Mouse (Mus musculus) monocyte, adult 5-6 weeks (primary cell): ENCODE data around the gene Bmpr1b. TPM values are rescaled to one million over a fixed set of nuclear protein-coding genes. Genes with fewer than 3 reads are reported as not detected.

Source experiments
- ATAC-seq: fragments of 153-309, 156-312 bp; replicated peaks from 2 replicates; pipeline ENCODE4 v1.8.0; 2017; ENCODE audit warnings: mild to moderate bottlenecking; ENCODE audit not compliant: low TSS enrichment, insufficient number of reproducible peaks, severe bottlenecking, poor library complexity, low FRiP score
- total RNA-seq: library from RNA; stranded (forward); fragments of 200-1000, 200-491, 200-594 nt; gene quantifications from 3 replicates; pipeline ENCODE4 v1.2.3, GENCODE M21; 2017

Gene Bmpr1b
- total RNA-seq, 1 experiment from 2014 or later, result not detected

GRCm38 (mm10) chr3:142049610-142050009 is 119.6 kb downstream of the Bmpr1b start:
- ATAC-seq, result no peak

GRCm38 (mm10) chr3:142049093-142049492 is 120.1 kb downstream of the Bmpr1b start:
- ATAC-seq, result no peak

- ATAC-seq, result no peak
Measured at GRCm38 (mm10) chr3:142048493-142048892, 120.7 kb downstream of the Bmpr1b start.

- no peak for ATAC-seq
Measured at GRCm38 (mm10) chr3:142043463-142043862, 125.8 kb downstream of the Bmpr1b start.

GRCm38 (mm10) chr3:142043006-142043405 is 126.2 kb downstream of the Bmpr1b start:
- ATAC-seq, result no peak

GRCm38 (mm10) chr3:142040345-142040744 is 128.9 kb downstream of the Bmpr1b start:
- no peak for ATAC-seq

- ATAC-seq, result no peak
Measured at GRCm38 (mm10) chr3:142034160-142034559, 135.1 kb downstream of the Bmpr1b start.

GRCm38 (mm10) chr3:142019716-142020115 is 149.5 kb downstream of the Bmpr1b start:
- ATAC-seq, result no peak

- ATAC-seq, result no peak
Measured at GRCm38 (mm10) chr3:141984548-141984947, 184.7 kb downstream of the Bmpr1b start.

- ATAC-seq, result no peak
Measured at GRCm38 (mm10) chr3:141981613-141982432, 187.4 kb downstream of the Bmpr1b start.

- ATAC-seq, result no peak
Measured at GRCm38 (mm10) chr3:141966244-141966643, 203.0 kb downstream of the Bmpr1b start.

GRCm38 (mm10) chr3:141952931-141953330 is 216.3 kb downstream of the Bmpr1b start:
- no peak for ATAC-seq

GRCm38 (mm10) chr3:141950642-141951041 is 218.6 kb downstream of the Bmpr1b start:
- no peak for ATAC-seq

- ATAC-seq, result no peak
Measured at GRCm38 (mm10) chr3:141948506-141948905, 220.7 kb downstream of the Bmpr1b start.

- ATAC-seq, result no peak
Measured at GRCm38 (mm10) chr3:141948096-141948495, 221.1 kb downstream of the Bmpr1b start.

- no peak for ATAC-seq
Measured at GRCm38 (mm10) chr3:141946846-141947245, 222.4 kb downstream of the Bmpr1b start.

- ATAC-seq, result no peak
Measured at GRCm38 (mm10) chr3:141943317-141943742, 225.9 kb downstream of the Bmpr1b start.

GRCm38 (mm10) chr3:141940207-141940606 is 229.0 kb downstream of the Bmpr1b start:
- no peak for ATAC-seq

GRCm38 (mm10) chr3:141936594-141937272 is 232.5 kb downstream of the Bmpr1b start:
- no peak for ATAC-seq

GRCm38 (mm10) chr3:141932956-141933355 is 236.3 kb downstream of the Bmpr1b start:
- no peak for ATAC-seq
